Mouse (Mus musculus): ENCODE data around the gene Eps8l1. TPM values are rescaled to one million over a fixed set of nuclear protein-coding genes. Genes with fewer than 3 reads are reported as not detected.

Gene Eps8l1
- polyA plus RNA-seq, 1 experiment from 2014 or later: 17.6 TPM

DNA sequence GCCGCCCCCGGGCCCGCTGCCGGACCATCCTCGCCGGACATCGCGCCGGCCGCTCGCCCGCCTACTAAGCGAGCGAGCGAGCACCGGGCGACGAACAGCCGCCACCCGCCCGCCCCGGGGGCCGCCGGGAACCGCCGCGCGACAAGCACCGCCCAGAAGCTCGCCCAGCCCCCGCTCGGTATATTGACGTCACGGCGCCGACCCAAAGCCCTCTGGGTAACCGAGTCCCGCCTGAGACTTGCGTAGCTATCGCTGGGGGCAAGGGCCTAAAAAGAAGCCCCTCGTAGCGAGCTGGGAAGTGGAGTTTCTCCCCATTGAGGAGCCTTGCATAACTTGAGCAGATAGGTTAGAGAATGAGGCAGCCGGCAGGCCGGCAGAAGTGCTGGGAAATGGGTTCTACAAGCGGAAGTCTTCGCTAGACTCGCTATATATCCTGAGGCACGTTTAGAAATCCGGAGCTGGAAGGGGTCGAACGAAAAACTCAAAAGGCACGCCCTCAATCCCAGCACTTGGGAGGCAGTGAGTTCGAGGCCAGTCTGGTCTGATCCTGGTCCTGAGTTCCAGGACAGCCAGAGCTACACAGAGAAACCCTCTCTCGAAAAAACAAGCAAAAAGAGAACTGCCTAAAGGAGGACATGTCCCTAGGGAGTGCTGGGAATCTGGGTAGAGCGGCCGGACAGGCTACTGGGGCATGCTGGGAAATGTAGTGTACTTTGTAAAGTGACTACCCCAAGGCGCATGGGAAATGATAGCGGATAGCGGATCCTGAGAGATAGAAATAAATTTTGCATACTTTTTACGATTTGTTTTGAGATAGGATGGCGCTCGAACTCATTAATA lies 41.3 kb downstream of the Eps8l1 start, which contains the start of gene Ppp1r12c:
Ppp1r12c (minus strand) TSS at position 123 of the 840 bp plus-strand sequence.
- H3K4me2 ChIP-seq (replicated peaks): peak within 1 kb of the TSS; percentile 72
- H3K27ac ChIP-seq (replicated peaks): peak within 1 kb of the TSS; percentile 88
- no peaks in the 10 kb centered on the region for H3K9me3 ChIP-seq (replicated peaks)
- under 1% methylated on average over 61 of the region's 62 CpGs for WGBS
- peak within 1 kb of the TSS; percentile 98 for H3K9ac ChIP-seq
- H3K36me3 ChIP-seq: peaks cover 4% of the 10 kb centered on the region
- peak within 1 kb of the TSS; percentile 85 for H3K4me3 ChIP-seq (replicated peaks)
- peak; percentile 94 for ATAC-seq (ENCODE audit: insufficient number of reproducible peaks, low FRiP score, low TSS enrichment, low read depth)
- H3K4me1 ChIP-seq: peaks cover 41% of the 10 kb centered on the region
- H3K27me3 ChIP-seq: no peaks in the 10 kb centered on the region

DNA sequence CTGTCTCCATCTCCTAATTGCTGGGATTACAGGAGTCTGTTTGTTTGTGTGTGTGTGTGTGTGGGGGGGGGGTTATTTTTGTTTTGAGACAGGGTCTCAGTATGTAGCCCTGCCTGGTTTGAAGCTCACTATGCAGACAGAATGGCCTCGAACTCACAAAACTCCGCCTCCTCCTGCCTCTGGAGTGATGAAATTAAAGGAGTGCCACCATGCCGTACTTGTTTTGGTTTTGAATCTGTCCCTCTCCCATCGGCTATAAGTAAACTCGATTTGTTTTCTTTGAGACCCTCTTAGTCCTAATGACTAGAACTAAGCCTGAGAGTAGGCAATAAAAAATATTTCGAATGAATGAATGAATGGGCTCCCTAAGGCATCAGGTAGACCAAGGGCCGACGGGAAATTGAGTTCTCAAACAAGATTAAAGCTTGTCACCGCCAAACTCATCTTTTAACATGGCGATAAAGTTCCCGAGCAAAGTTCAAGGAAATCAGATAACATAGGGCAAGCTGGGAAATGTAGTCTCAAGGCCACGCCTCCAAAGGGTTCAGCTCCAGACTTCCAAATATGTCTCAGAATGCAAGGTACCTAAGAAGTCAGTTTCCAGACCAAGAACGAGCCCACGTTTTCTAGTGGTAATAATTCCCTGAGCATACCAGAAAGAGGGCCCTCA lies 42.1 kb downstream of the Eps8l1 start:
- no peak for ATAC-seq (ENCODE audit: insufficient number of reproducible peaks, low FRiP score, low TSS enrichment, low read depth)
- no peaks in the 10 kb centered on the region for H3K9me3 ChIP-seq (replicated peaks)
- H3K4me1 ChIP-seq: peaks cover 40% of the 10 kb centered on the region
- WGBS: 8% methylated on average over 14 of the region's 14 CpGs
- no peaks in the 10 kb centered on the region for H3K36me3 ChIP-seq
- peak overlapping the region; percentile 72 for H3K4me2 ChIP-seq (replicated peaks)
- no peaks in the 10 kb centered on the region for H3K27me3 ChIP-seq
- 0 out of 2 replicates have a peak overlapping the region, but pooled peaks have one; percentile 98 for H3K9ac ChIP-seq
- H3K27ac ChIP-seq (replicated peaks): peak overlapping the region; percentile 88
- H3K4me3 ChIP-seq (replicated peaks): peak overlapping the region; percentile 85

DNA sequence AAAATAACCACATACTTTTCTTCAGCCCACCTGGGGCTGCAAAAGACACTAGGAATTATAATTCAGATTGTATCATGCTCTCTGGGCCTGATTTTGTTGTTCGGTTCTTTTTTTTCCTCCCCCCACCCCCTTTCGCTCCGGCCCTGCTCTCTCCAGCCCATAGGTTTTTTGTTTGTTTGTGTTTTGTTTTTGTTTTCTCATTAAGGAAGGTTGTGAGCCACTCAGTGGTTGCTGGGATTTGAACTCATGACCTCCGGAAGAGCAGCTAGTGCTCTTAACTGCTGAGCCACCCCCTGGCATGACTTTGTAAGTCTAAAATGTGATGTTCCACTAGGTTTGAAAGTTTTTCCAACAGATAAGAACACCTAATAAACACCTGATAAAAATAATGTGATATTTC lies 42.6 kb downstream of the Eps8l1 start:
- Histone ChIP-seq H3K9ac (no peak overlapping the region), H3K4me2 (replicated peaks) (no peak overlapping the region), H3K27me3 (no peaks in the 10 kb centered on the region), H3K4me3 (replicated peaks) (no peak overlapping the region), H3K27ac (replicated peaks) (no peak overlapping the region), H3K9me3 (replicated peaks) (no peaks in the 10 kb centered on the region), H3K36me3 (no peaks in the 10 kb centered on the region), H3K4me1 (peaks cover 35% of the 10 kb centered on the region)
- WGBS: 69% methylated on average over 4 of the region's 4 CpGs
- no peak for ATAC-seq (ENCODE audit: insufficient number of reproducible peaks, low FRiP score, low TSS enrichment, low read depth)

DNA sequence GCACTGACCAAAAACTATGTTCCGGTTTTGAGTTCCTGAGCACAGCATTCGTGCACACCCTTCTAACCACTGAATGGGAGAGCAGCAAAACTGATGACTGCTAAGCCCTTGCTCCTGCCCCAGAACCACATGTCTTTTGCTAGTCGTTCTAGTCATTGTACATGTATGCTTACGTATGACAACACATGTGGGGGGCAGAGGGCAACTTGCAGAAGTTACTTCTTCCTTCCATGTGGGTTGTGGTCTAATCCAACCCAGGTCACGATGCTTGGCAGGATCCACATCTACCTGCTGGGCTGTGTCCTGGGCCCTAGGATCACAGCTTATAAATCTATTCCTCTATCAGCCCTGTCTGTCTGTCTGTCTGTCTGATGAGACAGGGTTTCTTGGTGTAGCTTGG lies 43.4 kb downstream of the Eps8l1 start:
- H3K9ac ChIP-seq: no peak overlapping the region
- no peak overlapping the region for H3K4me3 ChIP-seq (replicated peaks)
- H3K36me3 ChIP-seq: no peaks in the 10 kb centered on the region
- H3K4me1 ChIP-seq: peaks cover 27% of the 10 kb centered on the region
- H3K27me3 ChIP-seq: no peaks in the 10 kb centered on the region
- no peak for ATAC-seq (ENCODE audit: insufficient number of reproducible peaks, low FRiP score, low TSS enrichment, low read depth)
- H3K9me3 ChIP-seq (replicated peaks): no peaks in the 10 kb centered on the region
- no peak overlapping the region for H3K4me2 ChIP-seq (replicated peaks)
- peak overlapping the region; percentile 28; the same call in 1 of the 2 replicates for H3K27ac ChIP-seq (replicated peaks)
- WGBS: 81% methylated on average over 5 of the region's 5 CpGs

DNA sequence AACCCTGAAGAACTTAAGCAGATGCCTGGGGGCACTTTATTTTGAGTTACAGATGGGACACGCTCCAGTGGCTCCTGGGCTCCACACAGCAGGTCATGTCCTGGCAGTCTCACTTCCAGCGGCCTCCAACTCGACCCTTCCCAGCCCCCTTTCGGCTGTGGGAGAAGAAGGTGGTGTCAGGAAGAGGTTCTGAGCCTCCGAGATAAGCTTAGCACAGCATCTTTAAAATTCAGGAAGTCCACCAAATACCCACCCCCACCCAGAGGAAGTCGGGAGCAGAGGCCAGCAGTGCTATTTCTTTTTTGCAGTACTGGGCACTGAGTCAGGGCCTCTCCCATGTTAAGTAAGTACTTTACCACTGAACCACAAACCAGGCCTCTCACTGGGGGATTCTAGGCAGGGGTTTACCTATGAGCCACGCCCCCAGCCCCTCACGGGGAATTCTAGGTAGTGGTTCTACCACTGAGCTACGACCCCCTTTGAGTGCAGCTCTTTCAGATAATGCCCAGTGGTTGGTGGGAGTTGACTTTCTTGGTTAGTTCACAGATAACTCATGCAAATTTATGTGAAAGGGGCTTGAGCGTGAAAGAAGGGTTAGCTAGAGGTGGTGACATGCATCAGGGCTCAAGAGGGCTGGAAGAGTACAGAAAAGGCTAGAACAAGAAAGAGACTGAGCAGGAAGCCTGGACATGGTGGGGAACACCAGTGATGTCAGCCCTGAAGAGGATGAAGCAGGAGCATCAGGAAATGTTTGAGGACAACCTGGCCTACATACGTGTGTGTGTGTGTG lies 44.4 kb downstream of the Eps8l1 start:
- Histone ChIP-seq H3K27ac (replicated peaks) (no peak overlapping the region), H3K4me1 (peaks cover 21% of the 10 kb centered on the region), H3K4me2 (replicated peaks) (no peak overlapping the region), H3K36me3 (no peaks in the 10 kb centered on the region), H3K9ac (no peak overlapping the region), H3K9me3 (replicated peaks) (no peaks in the 10 kb centered on the region), H3K27me3 (no peaks in the 10 kb centered on the region), H3K4me3 (replicated peaks) (no peak overlapping the region)
- ATAC-seq (ENCODE audit: insufficient number of reproducible peaks, low FRiP score, low TSS enrichment, low read depth): no peak
- WGBS: 54% methylated on average over 11 of the region's 11 CpGs

DNA sequence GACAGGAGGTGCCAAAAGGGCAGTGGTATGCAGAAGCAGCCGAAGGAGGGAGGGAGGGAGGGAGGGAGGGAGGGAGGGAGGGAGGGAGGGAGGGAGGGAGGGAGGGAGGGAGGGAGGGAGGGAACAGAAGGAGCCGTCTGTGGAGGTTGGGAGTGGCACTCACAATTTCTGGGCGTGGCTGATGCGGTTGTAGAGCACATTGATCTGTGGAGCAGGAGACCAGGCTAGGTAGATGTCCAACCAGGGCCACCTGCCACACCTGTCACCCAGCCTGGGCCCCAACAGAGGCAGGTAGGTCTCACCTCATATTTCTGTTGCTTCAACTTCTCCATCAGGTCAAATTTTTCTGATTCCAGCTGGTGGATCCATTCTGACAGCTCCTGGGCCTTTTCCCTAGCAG lies 46.7 kb downstream of the Eps8l1 start:
- H3K9ac ChIP-seq: no peak overlapping the region
- ATAC-seq (ENCODE audit: insufficient number of reproducible peaks, low FRiP score, low TSS enrichment, low read depth): no peak
- H3K4me3 ChIP-seq (replicated peaks): no peak overlapping the region
- H3K36me3 ChIP-seq: no peaks in the 10 kb centered on the region
- H3K27me3 ChIP-seq: no peaks in the 10 kb centered on the region
- WGBS: 41% methylated on average over 3 of the region's 4 CpGs
- H3K4me1 ChIP-seq: peaks cover 12% of the 10 kb centered on the region
- no peak overlapping the region for H3K4me2 ChIP-seq (replicated peaks)
- H3K9me3 ChIP-seq (replicated peaks): no peaks in the 10 kb centered on the region
- H3K27ac ChIP-seq (replicated peaks): no peak overlapping the region

DNA sequence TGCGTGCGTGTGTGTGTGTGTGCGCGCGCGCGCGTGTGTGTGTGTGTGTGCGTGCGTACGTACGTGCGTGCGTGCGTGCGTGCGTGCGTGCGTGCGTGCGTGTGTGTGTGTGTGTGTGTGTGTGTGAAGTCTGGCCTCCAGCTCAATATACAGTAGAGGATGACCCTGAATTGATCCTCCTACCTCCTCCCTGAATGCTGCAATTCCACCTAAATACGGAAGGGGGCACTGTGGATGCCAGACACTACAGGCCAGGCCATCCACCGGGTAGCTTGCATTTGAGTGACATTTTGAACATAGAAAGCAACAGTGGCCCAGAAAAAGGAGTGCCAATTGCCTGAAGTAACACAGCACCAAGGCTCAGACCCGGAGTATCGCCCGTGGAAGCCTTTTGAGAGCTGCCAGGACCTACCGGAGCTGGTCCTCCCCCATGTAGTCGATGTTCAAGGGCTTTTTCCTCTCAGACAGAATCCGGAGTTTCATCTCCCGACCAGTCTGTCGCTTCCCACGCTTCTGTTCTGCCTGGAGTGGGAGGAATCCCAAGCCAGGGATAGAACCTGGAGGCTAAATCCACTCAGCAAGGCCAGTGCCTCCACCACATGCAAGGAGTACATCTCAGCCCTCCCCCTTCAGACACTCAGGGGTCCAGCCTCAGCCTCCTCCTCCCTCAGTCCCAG lies 47.7 kb downstream of the Eps8l1 start:
- peaks cover 10% of the 10 kb centered on the region for H3K4me1 ChIP-seq
- no peaks in the 10 kb centered on the region for H3K36me3 ChIP-seq
- no peak overlapping the region for H3K4me3 ChIP-seq (replicated peaks)
- H3K9ac ChIP-seq: no peak overlapping the region
- WGBS: 75% methylated on average over 32 of the region's 32 CpGs
- no peak for ATAC-seq (ENCODE audit: insufficient number of reproducible peaks, low FRiP score, low TSS enrichment, low read depth)
- H3K27ac ChIP-seq (replicated peaks): no peak overlapping the region
- H3K4me2 ChIP-seq (replicated peaks): no peak overlapping the region
- no peaks in the 10 kb centered on the region for H3K9me3 ChIP-seq (replicated peaks)
- H3K27me3 ChIP-seq: no peaks in the 10 kb centered on the region

DNA sequence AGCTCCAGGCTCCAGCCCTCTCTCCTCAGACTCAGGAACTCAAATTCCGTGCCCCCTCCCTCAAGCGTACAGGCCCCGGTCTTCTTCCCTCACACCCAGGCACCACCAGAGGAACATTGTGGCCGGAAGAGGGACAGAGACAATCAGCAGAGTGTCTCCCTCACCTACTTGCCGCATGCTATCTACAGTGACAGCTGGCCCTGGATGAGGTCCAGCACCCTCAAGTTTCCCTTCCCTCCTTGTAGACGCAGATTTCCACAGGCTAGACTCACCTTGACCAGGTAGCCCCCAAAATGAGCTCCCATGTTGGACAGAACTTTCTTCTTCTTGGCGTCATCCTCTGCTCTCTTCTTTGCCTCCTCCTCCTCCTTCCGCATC lies 48.3 kb downstream of the Eps8l1 start:
- Histone ChIP-seq H3K4me1 (peaks cover 15% of the 10 kb centered on the region), H3K27ac (replicated peaks) (no peak overlapping the region), H3K9ac (no peak overlapping the region), H3K4me2 (replicated peaks) (no peak overlapping the region), H3K4me3 (replicated peaks) (no peak overlapping the region), H3K36me3 (no peaks in the 10 kb centered on the region), H3K27me3 (no peaks in the 10 kb centered on the region), H3K9me3 (replicated peaks) (no peaks in the 10 kb centered on the region)
- ATAC-seq (ENCODE audit: insufficient number of reproducible peaks, low FRiP score, low TSS enrichment, low read depth): no peak
- WGBS: 83% methylated on average over 8 of the region's 8 CpGs

DNA sequence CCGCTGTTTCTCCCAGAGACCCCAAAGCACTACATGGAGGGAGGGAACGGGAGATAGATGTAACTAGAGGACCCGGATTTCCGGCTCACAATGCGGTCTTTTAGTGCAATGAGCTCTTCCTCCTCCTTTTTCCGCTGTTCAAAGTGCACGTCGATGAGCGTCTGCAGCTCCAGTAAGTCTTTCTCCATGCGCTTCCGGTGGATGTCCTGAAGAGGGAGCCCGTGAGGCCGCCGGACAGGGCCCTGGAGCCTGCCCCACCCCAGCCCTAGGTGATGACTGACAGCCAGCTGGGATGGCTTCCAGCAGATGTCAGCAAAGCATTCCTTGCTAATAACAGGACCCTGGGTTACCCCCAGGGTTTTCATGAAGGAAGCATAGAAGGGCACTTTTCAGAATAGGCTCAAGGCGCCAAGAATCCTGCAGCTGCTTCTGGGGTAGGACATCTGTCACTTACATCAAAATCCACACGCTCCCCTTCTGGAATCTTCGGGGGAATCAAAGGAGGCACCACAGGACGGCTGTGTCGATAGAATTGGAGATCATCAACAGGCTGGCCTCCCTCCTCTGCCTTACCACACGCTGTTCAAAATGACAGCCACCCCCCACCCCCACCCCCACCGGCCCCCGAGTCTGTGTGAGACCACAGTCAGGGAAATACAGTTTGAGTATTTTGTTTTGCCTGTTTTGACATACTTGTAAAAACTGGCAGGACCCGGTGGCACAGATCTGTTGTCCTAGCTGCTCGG lies 49.6 kb downstream of the Eps8l1 start:
- peak; percentile 69 for ATAC-seq (ENCODE audit: insufficient number of reproducible peaks, low FRiP score, low TSS enrichment, low read depth)
- peak overlapping the region; percentile 18 for H3K4me3 ChIP-seq (replicated peaks)
- peak overlapping the region; percentile 31; the same call in 1 of the 2 replicates for H3K27ac ChIP-seq (replicated peaks)
- H3K27me3 ChIP-seq: no peaks in the 10 kb centered on the region
- H3K9me3 ChIP-seq (replicated peaks): no peaks in the 10 kb centered on the region
- no peaks in the 10 kb centered on the region for H3K36me3 ChIP-seq
- H3K9ac ChIP-seq: no peak overlapping the region
- H3K4me2 ChIP-seq (replicated peaks): peak overlapping the region; percentile 29; the same call in 1 of the 2 replicates
- 9% methylated on average over 24 of the region's 24 CpGs for WGBS
- peaks cover 18% of the 10 kb centered on the region for H3K4me1 ChIP-seq

DNA sequence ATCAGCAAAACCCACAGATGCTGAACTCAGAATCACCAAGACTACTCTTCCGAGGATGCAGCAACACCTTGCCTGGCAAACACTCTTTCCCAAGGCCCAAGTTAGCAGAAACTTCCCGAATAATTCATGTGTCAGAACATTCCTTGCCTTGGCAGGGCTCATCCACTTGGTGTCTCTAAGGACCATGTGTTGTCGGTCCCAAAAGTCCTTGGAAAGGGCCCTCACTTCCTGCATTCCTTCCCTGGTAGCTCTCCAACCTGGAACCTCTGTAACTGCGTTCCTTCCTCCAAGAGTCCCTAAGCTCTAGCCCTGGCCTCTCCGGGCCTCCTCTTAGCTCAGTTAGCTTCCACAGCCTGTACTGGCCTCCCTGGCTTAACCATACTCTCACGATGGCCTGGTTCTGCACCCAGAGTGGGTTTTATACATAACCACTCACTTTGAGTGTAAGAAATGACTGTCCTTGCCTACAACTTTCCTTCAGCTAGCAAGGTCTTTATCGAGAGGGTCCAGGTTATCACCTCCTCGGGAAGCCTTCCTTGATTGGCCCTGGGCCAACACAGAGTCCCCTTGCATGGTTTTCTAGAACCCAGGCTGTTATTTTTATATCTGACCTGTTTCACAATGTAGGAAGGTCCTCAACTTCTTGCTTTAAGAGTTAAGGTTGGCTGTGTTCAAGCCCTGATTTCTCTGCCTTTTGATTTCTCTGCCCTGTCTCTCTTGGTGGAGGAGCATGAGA lies 51.2 kb downstream of the Eps8l1 start:
- H3K4me1 ChIP-seq: peaks cover 18% of the 10 kb centered on the region
- ATAC-seq (ENCODE audit: insufficient number of reproducible peaks, low FRiP score, low TSS enrichment, low read depth): no peak
- H3K36me3 ChIP-seq: no peaks in the 10 kb centered on the region

More for the DNA sequence above, 51.2 kb downstream of the Eps8l1 start:
- Histone ChIP-seq H3K4me2 (replicated peaks) (no peak overlapping the region), H3K9me3 (replicated peaks) (no peaks in the 10 kb centered on the region), H3K27ac (replicated peaks) (no peak overlapping the region), H3K9ac (no peak overlapping the region), H3K27me3 (no peaks in the 10 kb centered on the region), H3K4me3 (replicated peaks) (no peak overlapping the region)
- 68% methylated on average over 8 of the region's 8 CpGs for WGBS
